Mouse (Mus musculus) embryonic facial prominence, embryonic 13.5 days (tissue): ENCODE measurements around the gene Cyfip2. TPM values are rescaled to one million over a fixed set of nuclear protein-coding genes. Genes with fewer than 3 reads are reported as not detected.

ENCODE experiments used
- ATAC-seq: fragments of 200-750 bp; cut with Nextera tagmentation; 2 replicates; pipeline ENCODE4 v1.8.0; 2017; ENCODE audit warnings: low read depth; ENCODE audit not compliant: insufficient number of reproducible peaks, insufficient read depth, low FRiP score, low TSS enrichment
- H3K27ac ChIP-seq: fragments of 300-500 bp; sonication (generic); 2 replicates; pipeline ENCODE4 v1.5.1; 2015; ENCODE audit warnings: moderate library complexity, mild to moderate bottlenecking, inconsistent platforms
- H3K27me3 ChIP-seq: fragments of 300-500 bp; sonication (generic); 2 replicates; pipeline ENCODE4 v1.6.1; 2015; ENCODE audit warnings: mild to moderate bottlenecking, inconsistent platforms
- H3K36me3 ChIP-seq: fragments of 300-500 bp; sonication (generic); 2 replicates; pipeline ENCODE4 v1.6.1; 2015; ENCODE audit warnings: mild to moderate bottlenecking, inconsistent platforms
- H3K4me1 ChIP-seq: fragments of 300-500 bp; sonication (generic); 2 replicates; pipeline ENCODE4 v1.6.1; 2015; ENCODE audit warnings: inconsistent platforms
- H3K4me2 ChIP-seq: fragments of 300-500 bp; sonication (generic); 2 replicates; pipeline ENCODE4 v1.6.1; 2015; ENCODE audit warnings: moderate library complexity, mild to moderate bottlenecking, inconsistent platforms
- H3K4me3 ChIP-seq: fragments of 300-500 bp; sonication (generic); 2 replicates; pipeline ENCODE4 v1.5.1; 2015; ENCODE audit warnings: mild to moderate bottlenecking, inconsistent platforms
- H3K9ac ChIP-seq: fragments of 300-500 bp; sonication (generic); 2 replicates; pipeline ENCODE4 v1.6.1; 2015; ENCODE audit warnings: mild to moderate bottlenecking, inconsistent platforms
- H3K9me3 ChIP-seq: fragments of 300-500 bp; sonication (generic); 2 replicates; pipeline ENCODE4 v1.6.1; 2016; ENCODE audit warnings: inconsistent platforms
- WGBS: fragments of 180-500 bp; shearing (Covaris S2); methylation state at CpG from one replicate; pipeline ENCODE4 v1.1.7; 2015; ENCODE audit warnings: mixed read lengths; 5-methylcytosine and 5-hydroxymethylcytosine counted together
- polyA plus RNA-seq: library from polyadenylated mRNA; unstranded; fragments of >200 nt; fragmentation: Nextera tagmentation; extraction: Ambion mirVana; gene quantifications from 2 replicates; pipeline ENCODE4 v1.2.1, GENCODE M21; 2015

Cyfip2 gene
- polyA plus RNA-seq, 1 experiment from 2014 or later, result 8.9 TPM

DNA sequence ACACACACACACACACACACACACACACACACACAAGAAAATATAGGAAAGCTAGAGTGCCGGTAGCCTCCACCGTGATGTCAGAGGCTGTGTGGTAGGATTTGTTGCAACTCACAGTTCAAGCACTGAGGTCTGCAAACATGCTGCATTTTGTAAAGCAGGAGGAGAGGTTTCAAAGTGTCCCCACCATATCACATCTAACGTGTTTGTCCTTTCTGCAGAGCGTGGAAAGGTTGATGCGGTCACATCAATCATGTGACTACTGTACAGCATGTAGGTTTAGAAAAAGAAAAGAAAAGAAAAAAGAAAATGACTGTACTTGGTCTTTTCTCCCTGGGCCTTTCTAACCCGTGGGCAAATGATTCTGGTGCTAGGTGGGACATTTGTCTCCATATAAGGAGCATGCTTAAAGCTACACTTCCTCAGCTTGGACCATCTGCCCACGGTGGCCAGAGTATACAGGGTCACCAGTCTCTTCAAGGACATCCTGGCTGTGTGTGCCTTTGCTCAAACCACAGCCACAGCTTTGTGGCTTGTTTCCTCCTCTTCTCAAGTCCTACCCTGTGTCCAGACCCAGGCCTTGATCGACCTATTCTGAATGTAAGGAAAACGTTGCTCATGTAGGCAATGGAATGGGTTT lies 6.7 kb downstream of the Cyfip2 start:
- H3K27me3 ChIP-seq, result peaks cover 1% of the 10 kb centered on the region; the same call in 1 of the 2 replicates
- no peak overlapping the region for H3K4me2 ChIP-seq
- peaks cover 24% of the 10 kb centered on the region for H3K4me1 ChIP-seq
- no peak overlapping the region for H3K9ac ChIP-seq
- H3K36me3 ChIP-seq, result no peaks in the 10 kb centered on the region
- H3K9me3 ChIP-seq, result no peaks in the 10 kb centered on the region
- H3K27ac ChIP-seq, result no peak overlapping the region
- H3K4me3 ChIP-seq, result no peak overlapping the region
- 81% methylated on average over 9 of the region's 9 CpGs for WGBS
- ATAC-seq, result no peak

DNA sequence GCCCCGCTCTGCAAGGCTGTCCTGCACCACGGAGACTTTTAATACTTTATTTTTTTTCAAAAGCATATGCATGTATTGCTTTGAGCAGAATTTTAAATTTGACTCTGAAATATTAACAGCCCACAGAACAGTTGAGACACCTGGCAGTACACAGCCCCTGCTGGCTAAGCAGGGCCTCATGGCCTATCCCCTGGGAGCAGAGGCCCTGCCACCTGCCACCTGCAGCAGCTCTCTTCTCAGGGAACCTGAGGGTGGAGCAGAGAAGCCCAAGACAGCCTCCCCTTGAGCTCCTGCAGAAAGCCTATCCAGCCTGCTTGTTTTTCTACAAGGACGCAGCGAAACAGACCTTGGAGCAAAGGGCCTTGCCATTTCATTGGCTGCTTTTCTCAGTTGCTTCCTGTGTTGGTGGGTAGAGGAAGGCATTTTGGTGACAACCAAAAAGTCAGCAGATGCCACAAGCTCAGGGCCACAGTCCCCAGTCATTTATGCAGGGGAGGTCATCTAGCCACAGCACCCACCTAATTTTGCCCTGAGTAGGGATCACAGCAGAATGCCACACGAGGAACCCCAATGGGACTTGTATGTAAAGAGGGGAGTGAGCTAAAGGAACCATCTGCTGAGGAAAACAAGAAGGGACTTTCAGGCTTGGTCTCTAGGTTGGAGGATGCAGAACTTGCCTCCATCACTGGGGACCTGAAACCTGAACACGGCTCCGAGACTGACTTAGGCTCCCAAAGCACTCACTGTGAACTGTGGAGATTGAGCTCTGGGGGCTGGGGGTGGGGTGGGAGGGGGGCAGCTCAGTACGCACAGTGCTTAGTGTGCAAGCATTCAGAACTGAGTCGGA lies 7.6 kb downstream of the Cyfip2 start:
- H3K9ac ChIP-seq, result no peak overlapping the region
- 0 out of 2 replicates have a peak, but pooled peaks have one; percentile 67 for ATAC-seq
- H3K27me3 ChIP-seq, result no peaks in the 10 kb centered on the region
- H3K36me3 ChIP-seq, result no peaks in the 10 kb centered on the region
- H3K4me2 ChIP-seq, result no peak overlapping the region
- H3K4me1 ChIP-seq, result peaks cover 17% of the 10 kb centered on the region
- H3K27ac ChIP-seq, result no peak overlapping the region
- H3K9me3 ChIP-seq, result no peaks in the 10 kb centered on the region
- H3K4me3 ChIP-seq, result no peak overlapping the region
- 73% methylated on average over 9 of the region's 9 CpGs for WGBS

DNA sequence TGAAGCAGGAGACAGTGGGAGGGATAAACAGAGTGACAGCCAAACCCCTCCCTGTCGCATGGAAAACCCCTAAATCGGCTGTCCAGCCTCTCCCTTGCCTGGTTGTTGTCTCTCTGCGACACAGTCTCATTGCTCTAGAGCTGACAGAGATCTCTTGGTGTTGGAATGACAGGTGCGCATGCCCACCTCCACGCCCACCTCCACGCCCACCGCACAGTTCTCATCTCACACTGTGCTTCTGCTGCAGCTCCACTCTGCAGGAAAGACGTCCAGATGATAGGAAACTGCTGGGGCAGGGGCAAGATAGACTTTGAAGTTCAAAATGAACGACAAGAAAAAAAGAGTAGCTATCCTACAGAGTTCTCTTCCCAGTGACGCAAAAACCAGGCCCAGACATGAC lies 8.6 kb downstream of the Cyfip2 start:
- Histone ChIP-seq H3K4me1 (peaks cover 10% of the 10 kb centered on the region), H3K27ac (no peak overlapping the region), H3K9me3 (no peaks in the 10 kb centered on the region), H3K4me2 (no peak overlapping the region), H3K27me3 (no peaks in the 10 kb centered on the region), H3K4me3 (no peak overlapping the region), H3K36me3 (no peaks in the 10 kb centered on the region), H3K9ac (no peak overlapping the region)
- 68% methylated on average over 10 of the region's 10 CpGs for WGBS
- no peak for ATAC-seq

DNA sequence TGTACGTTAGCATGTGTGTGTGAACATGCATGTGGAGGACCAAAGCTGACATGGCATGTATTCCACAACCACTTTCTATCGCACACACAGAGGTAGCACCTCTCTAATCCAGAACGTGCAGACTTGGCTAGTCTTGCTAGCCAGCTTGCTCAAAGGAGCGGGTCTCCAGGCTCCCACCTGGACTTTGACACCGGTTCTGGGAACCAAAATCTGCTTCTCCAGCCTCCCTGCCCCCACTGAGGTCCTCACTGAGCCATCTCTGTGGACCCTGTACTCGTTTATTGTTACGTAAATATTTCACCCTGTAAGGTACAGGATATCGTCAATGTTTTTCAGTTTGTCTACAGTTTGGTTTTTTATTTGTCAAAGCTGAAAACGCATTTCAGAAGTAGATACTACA lies 10.2 kb downstream of the Cyfip2 start:
- H3K9ac ChIP-seq, result no peak overlapping the region
- no peak overlapping the region for H3K4me2 ChIP-seq
- no peak for ATAC-seq
- no peaks in the 10 kb centered on the region for H3K9me3 ChIP-seq
- H3K4me3 ChIP-seq, result no peak overlapping the region
- H3K27me3 ChIP-seq, result no peaks in the 10 kb centered on the region
- H3K4me1 ChIP-seq, result peaks cover 11% of the 10 kb centered on the region
- H3K36me3 ChIP-seq, result no peaks in the 10 kb centered on the region
- 90% methylated on average over 9 of the region's 9 CpGs for WGBS
- no peak overlapping the region for H3K27ac ChIP-seq

DNA sequence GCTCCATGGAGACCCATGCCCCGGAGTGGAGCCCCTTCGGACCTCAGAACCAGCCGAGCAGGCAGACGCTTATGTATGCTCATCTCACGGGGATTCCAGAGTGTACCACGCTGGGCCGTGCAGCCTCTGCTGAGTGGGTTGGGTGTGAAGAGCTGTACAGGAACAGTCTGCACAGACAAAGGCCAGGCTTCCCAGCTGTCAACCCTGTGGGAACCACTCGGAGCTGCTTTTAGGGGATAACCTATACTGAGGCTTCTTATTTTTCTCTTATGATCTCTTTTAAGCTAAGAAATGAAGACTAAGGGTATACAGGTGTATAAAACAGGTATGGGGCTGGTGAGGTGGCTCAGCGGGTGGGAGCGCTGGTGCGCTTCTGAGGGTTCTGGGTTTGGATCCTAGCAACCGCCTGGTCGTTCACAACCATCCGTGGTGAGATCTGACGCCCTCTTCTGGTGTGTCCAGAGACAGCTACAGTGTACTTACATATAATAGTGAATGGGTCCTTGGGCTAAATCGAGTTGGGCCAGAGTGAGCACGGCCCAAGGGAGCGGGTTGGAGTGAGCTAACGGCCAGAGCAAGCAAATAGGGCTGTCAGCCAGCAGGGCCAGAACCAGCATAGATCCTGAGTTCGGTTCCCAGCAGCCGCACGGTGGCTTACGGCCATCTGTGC lies 10.9 kb downstream of the Cyfip2 start:
- WGBS, result 87% methylated on average over 23 of the region's 23 CpGs
- 0 out of 2 replicates have a peak, but pooled peaks have one; percentile 20 for ATAC-seq

DNA sequence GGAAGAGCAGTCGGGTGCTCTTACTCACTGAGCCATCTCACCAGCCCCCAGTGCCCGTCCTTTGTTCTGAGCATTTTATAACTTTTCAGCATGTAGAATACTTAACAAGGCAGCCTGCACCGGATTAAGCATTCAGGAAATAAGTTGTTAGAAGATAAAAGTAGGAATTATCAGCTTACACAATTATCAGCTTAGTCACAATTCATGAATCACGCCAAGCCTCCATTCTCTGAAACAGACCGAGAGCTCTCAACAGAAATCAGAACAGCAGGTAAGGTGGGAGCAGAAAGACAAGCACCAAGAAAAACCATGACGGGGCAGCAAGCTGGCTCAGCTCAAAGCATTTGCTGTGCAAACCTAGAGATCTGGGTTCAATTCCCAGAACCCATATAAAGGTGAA lies 12.8 kb downstream of the Cyfip2 start:
- no peak overlapping the region for H3K9ac ChIP-seq
- no peak overlapping the region for H3K27ac ChIP-seq
- 64% methylated on average over 6 of the region's 6 CpGs for WGBS
- H3K27me3 ChIP-seq, result no peaks in the 10 kb centered on the region
- no peak overlapping the region for H3K4me2 ChIP-seq
- peaks cover 10% of the 10 kb centered on the region for H3K4me1 ChIP-seq
- no peaks in the 10 kb centered on the region for H3K9me3 ChIP-seq
- H3K4me3 ChIP-seq, result no peak overlapping the region
- ATAC-seq, result no peak
- H3K36me3 ChIP-seq, result no peaks in the 10 kb centered on the region

More for the DNA sequence above, 10.9 kb downstream of the Cyfip2 start:
- Histone ChIP-seq H3K27ac (no peak overlapping the region), H3K4me2 (no peak overlapping the region), H3K36me3 (no peaks in the 10 kb centered on the region), H3K4me3 (no peak overlapping the region), H3K4me1 (peaks cover 11% of the 10 kb centered on the region), H3K27me3 (no peaks in the 10 kb centered on the region), H3K9me3 (no peaks in the 10 kb centered on the region), H3K9ac (no peak overlapping the region)

DNA sequence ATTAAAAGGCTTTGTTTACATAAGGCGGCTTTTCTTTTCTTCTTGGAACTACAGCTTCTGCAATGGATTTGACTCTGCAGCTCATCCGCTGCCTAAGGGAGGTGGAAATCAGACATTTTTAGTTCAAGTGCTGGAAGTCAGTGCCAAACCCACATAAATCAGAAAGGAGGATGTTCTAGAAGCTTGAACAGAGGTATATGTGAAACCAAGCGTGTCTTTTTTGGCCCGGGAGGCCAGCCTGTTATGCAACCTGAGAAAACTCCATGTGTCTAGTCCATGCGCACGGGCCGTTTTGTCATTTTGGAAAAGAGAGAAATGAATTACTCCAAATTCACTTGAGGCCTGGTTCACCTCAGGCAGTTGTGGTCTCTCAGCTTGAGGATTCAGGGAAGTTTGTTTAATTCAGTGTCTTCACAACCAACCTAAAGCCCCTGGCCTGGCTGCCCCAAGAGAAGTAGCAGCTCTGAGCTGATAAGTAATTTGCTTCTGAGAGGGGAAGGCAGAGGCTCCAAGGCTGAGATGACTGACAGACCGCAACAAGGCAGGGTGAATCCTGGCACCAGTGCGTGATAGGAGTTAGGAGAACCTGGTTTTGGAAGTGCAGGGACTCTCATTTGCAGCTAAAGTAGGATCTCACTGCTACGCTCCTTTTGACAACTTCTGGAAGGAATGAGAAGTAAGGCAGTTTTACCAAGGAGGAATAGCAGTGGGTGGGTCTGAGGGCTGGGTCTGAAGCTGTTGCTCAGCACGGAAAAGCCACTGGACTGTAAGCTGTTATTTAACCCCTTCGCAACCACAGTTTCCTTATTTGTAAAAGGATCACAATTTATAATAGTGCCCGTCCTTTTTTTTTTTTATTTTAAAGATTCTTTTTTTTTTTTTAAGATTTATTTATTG lies 13.5 kb downstream of the Cyfip2 start:
- no peak overlapping the region for H3K4me2 ChIP-seq
- H3K27me3 ChIP-seq, result no peaks in the 10 kb centered on the region
- peaks cover 7% of the 10 kb centered on the region for H3K4me1 ChIP-seq
- H3K27ac ChIP-seq, result 0 out of 2 replicates have a peak overlapping the region, but pooled peaks have one; percentile 13
- no peak overlapping the region for H3K9ac ChIP-seq
- H3K36me3 ChIP-seq, result no peaks in the 10 kb centered on the region
- no peak for ATAC-seq
- 57% methylated on average over 13 of the region's 13 CpGs for WGBS
- H3K9me3 ChIP-seq, result no peaks in the 10 kb centered on the region
- no peak overlapping the region for H3K4me3 ChIP-seq

DNA sequence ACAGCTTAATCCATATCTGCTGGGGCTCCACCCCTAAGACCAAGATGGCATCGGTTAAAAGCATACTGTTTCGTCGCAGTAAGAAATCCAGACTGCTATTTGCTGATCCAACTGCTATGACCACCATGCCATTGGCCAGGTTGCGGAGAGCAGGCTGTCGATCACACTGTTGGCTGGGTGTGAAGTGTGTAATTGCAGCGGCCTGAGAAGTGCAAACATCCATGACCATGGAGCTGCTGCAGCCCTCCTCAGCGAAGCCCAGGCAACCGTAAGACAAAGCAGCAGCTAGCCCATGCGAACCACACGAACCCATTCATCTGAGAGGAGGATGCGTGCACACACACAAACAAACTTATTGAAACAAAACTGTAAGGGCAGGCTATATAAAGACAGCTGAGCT lies 18.3 kb downstream of the Cyfip2 start:
- 89% methylated on average over 11 of the region's 11 CpGs for WGBS
- no peak overlapping the region for H3K27ac ChIP-seq
- no peak for ATAC-seq
- peaks cover 13% of the 10 kb centered on the region for H3K4me1 ChIP-seq
- H3K36me3 ChIP-seq, result no peaks in the 10 kb centered on the region
- H3K4me2 ChIP-seq, result no peak overlapping the region
- H3K4me3 ChIP-seq, result no peak overlapping the region
- H3K9me3 ChIP-seq, result no peaks in the 10 kb centered on the region
- no peak overlapping the region for H3K9ac ChIP-seq
- no peaks in the 10 kb centered on the region for H3K27me3 ChIP-seq

DNA sequence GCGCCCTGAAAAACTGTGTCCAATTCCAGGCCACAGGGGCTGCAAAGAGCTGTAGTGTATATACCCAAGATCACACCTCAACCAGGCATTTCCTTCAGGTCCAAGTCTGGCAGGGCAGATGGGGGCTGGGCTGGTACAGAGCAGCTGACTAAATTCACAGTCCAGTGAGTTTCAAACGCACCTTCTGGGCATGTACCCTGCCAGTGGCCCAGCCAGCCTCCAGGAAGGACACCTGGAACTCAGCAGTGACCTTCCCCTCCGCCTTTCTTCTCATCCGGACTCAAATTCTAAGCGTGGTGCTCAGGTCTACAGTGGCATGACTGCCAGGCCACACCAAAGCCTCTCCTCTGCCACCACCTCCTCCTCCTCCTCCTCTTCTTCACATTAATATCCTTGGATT lies 19.2 kb downstream of the Cyfip2 start:
- H3K27ac ChIP-seq, result no peak overlapping the region
- H3K4me3 ChIP-seq, result no peak overlapping the region
- no peak overlapping the region for H3K4me2 ChIP-seq
- 0 out of 2 replicates have a peak, but pooled peaks cover 6% of the 10 kb centered on the region for H3K4me1 ChIP-seq
- 88% methylated on average over 5 of the region's 5 CpGs for WGBS
- no peaks in the 10 kb centered on the region for H3K27me3 ChIP-seq
- no peak for ATAC-seq
- no peaks in the 10 kb centered on the region for H3K9me3 ChIP-seq
- H3K36me3 ChIP-seq, result no peaks in the 10 kb centered on the region
- no peak overlapping the region for H3K9ac ChIP-seq

DNA sequence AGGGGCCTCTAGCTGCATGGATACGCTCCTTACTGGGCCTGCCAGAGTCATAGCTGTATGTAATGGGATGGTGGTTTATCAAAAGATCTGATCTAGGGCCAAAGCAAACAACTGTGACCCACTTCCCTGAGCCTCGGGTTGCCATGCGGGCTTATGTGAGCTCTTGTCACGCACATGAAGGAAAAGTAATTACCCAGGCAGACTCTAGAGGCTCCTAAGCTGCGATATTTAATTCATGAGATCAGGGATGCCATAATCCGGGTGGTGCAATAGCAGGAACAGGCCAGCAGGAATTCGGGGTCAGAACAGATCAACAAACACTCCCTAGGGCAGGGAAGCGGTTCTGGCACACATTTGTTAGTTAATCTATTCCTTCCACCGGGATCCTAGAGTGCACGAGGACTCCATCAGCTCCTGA lies 21.7 kb downstream of the Cyfip2 start:
- Histone ChIP-seq H3K4me3 (no peak overlapping the region), H3K36me3 (no peaks in the 10 kb centered on the region), H3K9me3 (no peaks in the 10 kb centered on the region), H3K9ac (no peak overlapping the region), H3K4me2 (no peak overlapping the region), H3K27me3 (no peaks in the 10 kb centered on the region), H3K4me1 (peaks cover 12% of the 10 kb centered on the region; the same call in 1 of the 2 replicates), H3K27ac (no peak overlapping the region)
- ATAC-seq, result no peak
- 27% methylated on average over 10 of the region's 10 CpGs for WGBS

DNA sequence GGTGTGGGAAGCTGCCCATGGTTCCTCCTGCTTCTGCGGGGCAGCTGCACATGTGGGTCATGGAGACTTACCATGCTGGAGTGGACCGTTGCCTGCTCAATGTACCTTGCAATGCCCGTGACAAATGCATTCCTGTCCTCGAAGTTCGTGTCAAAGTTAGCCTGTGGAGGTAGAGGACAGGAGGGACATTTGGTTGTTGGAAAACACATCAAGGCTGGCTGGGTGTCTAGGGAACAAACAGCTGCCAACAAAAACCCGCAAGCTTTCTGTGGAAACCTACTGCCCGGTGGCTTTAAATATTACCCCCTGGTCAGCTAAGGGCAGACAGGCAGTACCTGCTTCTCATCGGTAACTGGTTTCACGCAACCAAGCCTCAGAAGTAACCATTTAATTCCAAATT lies 23.1 kb downstream of the Cyfip2 start:
- no peak overlapping the region for H3K4me2 ChIP-seq
- H3K27me3 ChIP-seq, result no peaks in the 10 kb centered on the region
- no peak overlapping the region for H3K4me3 ChIP-seq
- H3K9ac ChIP-seq, result no peak overlapping the region
- H3K27ac ChIP-seq, result no peak overlapping the region
- H3K4me1 ChIP-seq, result peaks cover 15% of the 10 kb centered on the region; the same call in 1 of the 2 replicates
- ATAC-seq, result no peak
- no peaks in the 10 kb centered on the region for H3K36me3 ChIP-seq
- WGBS, result 75% methylated on average over 9 of the region's 9 CpGs
- H3K9me3 ChIP-seq, result no peaks in the 10 kb centered on the region
